Mouse (Mus musculus) thymus, postnatal 36 days (tissue): Measurements from ENCODE around the gene Hist1h2ad.

Experiments
- DNase-seq, 2 experiments: peaks; one replicate each; pipeline ENCODE4 v3.0.0; 2022; ENCODE audit warnings: mixed read lengths in 2 of 2

The Hist1h2ad gene

GRCm38 (mm10) chr13:23622175-23622671 lies 48.0 kb downstream of the Hist1h2ad start, which contains the start of gene Hist1h1e:
TSS of gene Hist1h1e (minus strand) at chr13:23622558.
- peak; percentile 88 to 91 for DNase-seq

- DNase-seq = peak; percentile 8 to 19
Observed at GRCm38 (mm10) chr13:23622861-23623450, 48.8 kb downstream of the Hist1h2ad start.
